Mouse (Mus musculus) E14TG2a.4 (cell line): ENCODE data around the gene Anks1b.

Experiments used
- CTCF ChIP-seq: conservative IDR thresholded peaks from 2 replicates; pipeline ENCODE4 v1.5.1; 2014; ENCODE audit warnings: low read length
- NANOG ChIP-seq: IDR thresholded peaks from 2 replicates; pipeline ENCODE4 v1.6.1; 2014; ENCODE audit warnings: borderline replicate concordance, low read length, mixed read lengths

DNA sequence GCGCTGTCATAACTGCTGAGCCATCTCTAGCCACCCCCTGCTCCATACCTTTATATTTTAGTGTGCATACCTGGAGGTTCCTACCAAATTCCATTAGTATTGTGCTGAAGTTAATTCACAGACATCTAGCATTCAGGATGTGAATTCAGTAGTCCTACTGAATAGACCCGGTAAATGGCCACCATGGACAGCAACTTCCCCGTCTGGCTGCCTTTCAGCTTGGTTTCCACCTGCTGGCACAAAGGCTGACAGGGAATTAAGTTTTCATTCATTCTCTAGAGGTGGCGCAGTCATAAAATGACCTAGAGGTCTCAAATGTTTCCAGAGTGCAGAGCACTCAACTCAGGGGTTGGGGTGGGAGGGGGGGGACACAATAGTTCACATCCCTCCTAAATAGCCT lies 953.6 kb downstream of the Anks1b start:
- TF ChIP-seq CTCF (no peak), NANOG (no peak)
